Mouse (Mus musculus) cortical plate, adult 2 months (tissue): Measurements from ENCODE around the gene Aen.

Experiments
- CTCF ChIP-seq: fragments of 200-500 bp; IDR thresholded peaks from 2 replicates; pipeline ENCODE4 v1.5.1; 2011; ENCODE audit warnings: mild to moderate bottlenecking, control low read depth, low read length; ENCODE audit not compliant: insufficient read depth; ENCODE audit errors: extremely low read depth
- POLR2A ChIP-seq: fragments of 200-500 bp; IDR thresholded peaks from 2 replicates; pipeline ENCODE4 v1.6.1; 2011; ENCODE audit warnings: mild to moderate bottlenecking, low read length, control low read depth; ENCODE audit not compliant: insufficient read depth; ENCODE audit errors: extremely low read depth

GRCm38 (mm10) chr7:78884139-78884538 is 11.5 kb upstream of the Aen start:
- TF ChIP-seq CTCF (no peak), POLR2A (no peak)
